Mouse (Mus musculus): Measurements from ENCODE around the gene Sparc.

Gene Sparc

GRCm38 (mm10) chr11:55422978-55423377 is at the start of gene Sparc:
Sparc (minus strand) TSS chr11:55423183.
- no peak for DNase-seq

GRCm38 (mm10) chr11:55471467-55471866 is 48.5 kb upstream of the Sparc start:
- no peak for DNase-seq

GRCm38 (mm10) chr11:55470761-55471160 is 47.8 kb upstream of the Sparc start:
- peak in 1 of 2 experiments; percentile 10 for DNase-seq

DNA sequence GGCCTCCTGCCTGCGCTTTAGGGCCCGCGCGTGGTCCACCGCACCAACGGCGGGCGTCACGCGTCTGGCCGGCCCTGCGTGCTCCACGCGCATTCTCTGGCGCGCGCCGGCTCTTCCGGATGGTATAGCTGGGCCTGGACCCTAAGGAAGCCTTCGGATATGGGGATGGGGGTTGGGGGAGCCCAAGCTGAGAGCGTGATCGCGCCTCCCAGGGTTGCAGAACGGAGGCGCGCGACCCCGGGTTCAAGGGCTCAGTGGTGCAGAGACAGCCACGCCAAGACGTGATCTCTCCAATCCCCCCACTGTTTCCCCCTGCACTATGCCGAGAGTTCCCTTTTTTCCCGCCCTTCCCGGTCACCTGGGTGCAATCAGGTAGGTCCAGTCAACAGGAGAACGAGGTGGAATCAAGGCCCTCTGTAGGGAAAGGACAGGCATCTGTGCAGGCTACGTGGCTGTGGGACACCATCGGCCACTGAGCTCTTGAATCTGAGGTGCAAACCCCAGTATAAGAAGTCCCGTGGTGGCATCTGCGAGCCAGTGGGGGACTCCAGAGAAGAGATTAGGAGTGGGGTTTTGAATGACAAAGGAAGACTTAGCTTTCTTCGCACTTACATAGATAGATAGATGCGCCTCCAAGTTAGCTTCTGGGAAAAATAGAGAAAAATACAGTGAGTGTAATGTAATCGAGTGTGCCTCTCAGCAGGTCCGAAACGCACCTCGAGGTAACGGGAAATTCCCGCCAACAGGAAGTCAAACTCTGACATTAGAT is 47.1 kb upstream of the Sparc start:
- peak in 1 of 2 experiments; percentile 62 for DNase-seq

DNA sequence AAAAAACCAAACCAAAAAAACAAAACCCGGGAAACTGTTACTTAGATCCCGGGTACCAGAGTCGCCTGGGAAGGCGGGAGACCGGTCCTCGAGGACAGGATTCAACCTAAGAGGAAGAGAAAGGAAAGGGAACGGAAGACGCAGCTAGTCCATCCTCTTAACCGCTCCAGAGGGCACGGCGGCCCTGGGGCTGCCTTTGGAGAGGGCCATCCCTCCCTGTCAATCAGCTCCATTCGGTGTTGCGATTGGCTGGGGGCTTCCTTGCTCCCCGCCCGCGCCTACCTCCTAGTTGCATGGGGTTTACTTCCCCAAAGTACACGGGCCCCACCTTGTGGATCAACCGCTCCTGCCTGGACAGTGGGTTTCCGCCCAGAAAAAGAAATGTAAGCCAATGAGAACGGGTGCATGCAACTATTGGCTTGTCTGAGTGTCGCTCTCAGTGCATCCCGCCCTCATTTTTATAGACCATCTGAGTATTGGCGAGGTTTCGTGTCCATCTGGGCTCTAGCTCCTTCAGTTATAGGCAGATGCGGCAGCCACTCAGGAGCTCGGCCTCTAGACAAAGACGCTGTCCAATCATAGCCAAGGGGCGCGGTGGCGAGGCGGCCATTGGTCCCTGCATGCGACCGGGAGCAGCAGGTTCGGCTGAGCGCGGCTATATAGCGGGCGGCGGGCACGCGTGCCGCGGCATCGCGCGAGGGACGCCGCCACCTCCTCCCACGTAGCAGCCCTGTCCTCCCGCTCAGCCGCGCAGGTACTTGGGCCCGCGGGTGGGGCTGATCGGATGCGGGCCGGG is 46.3 kb upstream of the Sparc start, which contains the start of gene G3bp1:
TSS of gene G3bp1 (plus strand) at position 638 of the 796 bp plus-strand sequence.
- peak; percentile 99 for DNase-seq

DNA sequence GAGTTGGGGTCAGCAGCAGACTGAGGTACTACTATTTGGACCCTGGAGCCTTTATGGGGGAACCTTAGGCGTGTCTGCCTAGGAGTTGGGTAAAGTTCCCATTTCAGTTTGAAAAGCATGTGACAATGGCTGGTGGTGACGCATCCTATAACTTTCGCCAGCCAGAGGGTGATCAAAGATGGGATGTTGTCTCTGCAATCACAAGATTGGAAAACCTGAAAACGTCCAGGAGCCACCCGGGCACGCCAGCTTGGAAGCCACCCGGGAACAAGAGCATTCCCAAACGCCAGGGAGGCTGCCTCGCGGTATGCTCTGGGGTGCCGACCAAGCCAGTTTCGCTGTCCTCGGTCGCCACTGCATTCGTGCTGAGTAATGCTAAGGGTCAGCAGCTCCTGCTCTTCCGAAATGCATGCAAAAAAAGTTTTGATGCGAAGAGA is 45.6 kb upstream of the Sparc start:
- DNase-seq, result peak in 1 of 2 experiments; percentile 62

GRCm38 (mm10) chr11:55468012-55468411 is 45.0 kb upstream of the Sparc start:
- DNase-seq, result no peak

DNA sequence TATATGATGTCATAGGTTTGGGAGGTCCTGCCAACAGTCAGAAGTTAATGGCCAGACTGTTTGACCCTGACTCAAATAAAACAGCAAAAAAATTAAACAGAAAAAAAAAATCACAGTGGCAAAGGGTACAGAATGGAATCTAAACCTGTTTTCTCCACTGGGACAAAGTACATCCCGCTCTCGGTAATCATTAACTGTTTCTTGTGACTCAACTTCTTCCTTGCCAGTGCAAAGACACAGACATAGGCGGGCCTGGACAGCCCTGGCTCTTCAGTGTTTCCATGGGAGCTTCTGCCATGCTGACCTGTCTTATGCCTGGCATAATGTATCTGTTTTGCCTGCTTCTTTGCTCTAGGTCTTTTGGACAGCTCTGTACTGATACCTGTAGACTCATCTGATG is 42.2 kb upstream of the Sparc start:
- no peak for DNase-seq

GRCm38 (mm10) chr11:55464707-55465106 is 41.7 kb upstream of the Sparc start:
- no peak for DNase-seq

DNA sequence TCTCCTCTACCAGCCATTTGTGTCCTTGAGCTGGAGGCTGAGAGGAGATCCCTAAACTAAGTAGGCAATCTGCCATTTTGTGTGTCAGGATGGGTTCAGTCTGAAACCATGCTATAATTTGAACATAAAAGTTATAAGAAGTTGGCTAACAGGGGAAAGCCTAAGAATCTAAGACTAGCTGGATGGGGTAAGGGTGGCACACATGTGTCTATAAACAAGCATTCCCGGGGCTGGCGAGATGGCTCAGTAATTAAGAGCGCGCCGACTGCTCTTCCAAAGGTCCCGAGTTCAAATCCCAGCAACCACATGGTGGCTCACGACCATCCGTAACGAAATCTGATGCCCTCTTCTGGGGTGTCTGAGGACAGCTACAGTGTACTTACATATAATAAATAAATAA is 39.2 kb upstream of the Sparc start:
- no peak for DNase-seq

GRCm38 (mm10) chr11:55461019-55461645 is 38.1 kb upstream of the Sparc start, which contains the start of gene Atox1:
Atox1 (minus strand) TSS chr11:55461239.
- DNase-seq, result peak; percentile 94

DNA sequence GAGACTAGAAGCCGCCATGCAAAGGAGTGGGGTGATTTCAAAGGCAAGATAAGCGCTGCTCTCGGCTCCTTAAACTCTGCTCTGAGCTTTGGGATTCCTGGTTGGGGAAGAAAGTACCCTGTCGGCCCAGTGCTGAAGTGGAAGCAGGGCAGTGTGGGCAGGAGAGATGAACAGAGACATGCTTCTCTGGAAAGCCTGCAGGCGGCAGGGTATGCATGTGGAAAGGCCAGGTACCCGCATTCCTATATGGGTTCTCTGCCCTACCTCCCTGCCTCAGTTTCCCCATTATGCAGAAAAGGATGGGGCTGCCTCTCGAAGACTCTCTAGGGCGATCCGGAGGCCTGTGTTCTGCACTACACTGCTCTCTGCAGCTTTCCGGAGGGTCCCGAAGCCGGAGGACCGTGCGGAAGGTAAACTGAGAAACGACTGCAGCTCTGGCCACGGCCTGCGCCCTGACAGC is 37.6 kb upstream of the Sparc start:
- DNase-seq, result no peak

DNA sequence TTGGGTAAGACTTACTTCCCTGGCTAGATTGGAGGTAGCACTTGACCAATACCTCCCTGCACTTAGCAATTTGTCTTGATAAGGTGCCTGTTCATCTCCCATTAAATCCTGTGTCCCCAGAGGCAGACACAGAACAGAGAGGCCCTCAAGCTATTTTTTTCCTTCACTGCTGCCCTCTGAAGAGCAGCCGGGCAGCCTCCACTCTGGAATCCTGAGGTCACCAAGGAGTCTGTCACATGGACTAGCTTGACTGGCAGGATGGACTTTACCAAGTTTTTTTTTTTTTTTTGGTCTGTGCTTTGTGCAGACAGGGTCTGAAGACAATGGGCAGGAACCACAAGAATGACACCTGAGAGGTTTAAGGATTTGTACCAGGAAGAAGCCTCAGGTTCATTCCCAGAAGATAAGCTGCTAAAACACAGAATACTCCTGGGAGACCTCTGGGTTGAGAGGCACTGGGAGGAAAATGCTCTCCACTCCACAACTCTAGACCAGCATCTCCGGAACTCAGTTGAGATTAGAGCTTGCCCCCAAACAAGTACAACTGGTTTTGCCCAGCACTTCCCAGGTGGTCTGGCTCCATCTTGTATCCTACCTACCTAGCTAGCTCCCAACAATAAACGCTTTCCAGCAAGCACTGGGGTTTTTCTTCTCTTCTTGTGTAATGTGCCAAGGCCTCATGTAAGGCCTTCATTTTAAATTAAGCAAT is 37.0 kb upstream of the Sparc start:
- no peak for DNase-seq

DNA sequence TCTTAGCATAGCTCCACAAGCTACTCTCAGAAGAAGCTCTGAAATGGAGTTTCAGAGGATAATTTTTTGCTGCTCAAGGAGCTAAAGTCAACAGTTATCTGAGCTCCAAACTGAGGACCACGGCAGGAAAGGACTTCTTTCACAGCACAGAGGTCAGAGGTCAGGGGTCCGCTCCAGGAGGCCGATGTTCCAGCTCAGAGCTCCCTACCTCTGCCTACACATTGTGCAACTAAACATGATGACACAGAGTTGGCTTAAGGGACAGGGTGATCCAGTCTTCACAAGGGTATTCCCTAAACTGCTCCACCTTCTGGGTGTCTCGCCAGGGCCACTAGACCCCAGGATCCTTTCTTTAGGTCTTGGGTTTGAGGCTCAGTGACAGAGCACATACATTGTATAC is 35.5 kb upstream of the Sparc start:
- no peak for DNase-seq

DNA sequence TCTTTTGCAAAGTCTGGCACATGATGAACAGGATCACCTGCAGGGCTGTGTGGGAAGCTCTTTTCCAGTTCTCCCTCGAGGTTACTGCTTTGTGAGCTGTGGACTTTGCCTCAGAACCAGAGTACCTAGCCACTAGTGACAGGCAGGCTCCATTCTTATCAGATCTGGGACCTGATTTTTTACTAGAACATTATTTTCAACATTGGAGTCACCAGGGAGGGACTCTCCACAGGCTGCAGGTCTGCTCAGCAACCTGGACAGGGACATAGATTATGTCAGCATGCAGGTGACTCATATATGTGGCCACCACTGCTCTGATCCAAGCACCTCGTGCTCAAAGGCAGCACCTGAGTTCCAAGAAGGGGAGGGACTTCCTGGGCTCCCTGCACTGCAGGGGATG is 32.2 kb upstream of the Sparc start:
- no peak for DNase-seq

GRCm38 (mm10) chr11:55453640-55454039 is 30.7 kb upstream of the Sparc start:
- no peak for DNase-seq

DNA sequence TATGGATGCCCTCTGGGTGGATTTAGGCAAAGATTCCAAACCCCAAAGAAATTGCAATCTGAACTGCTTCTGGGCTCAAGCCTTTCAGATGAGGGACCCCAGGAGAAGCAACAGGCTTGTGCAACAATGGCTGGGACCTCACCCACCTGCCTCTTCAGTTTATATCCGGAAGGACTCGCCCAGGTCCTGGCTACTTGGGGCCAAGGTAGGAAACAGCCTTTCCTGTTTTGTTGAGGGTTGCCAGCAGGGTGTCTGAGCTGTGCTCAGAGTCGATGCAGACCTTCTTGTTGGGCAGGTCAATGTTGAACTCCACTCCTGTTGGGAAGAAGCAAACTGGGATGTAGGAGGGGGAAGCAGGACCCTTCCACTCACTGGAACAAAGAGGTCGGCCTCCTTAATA is 27.3 kb upstream of the Sparc start:
- no peak for DNase-seq

GRCm38 (mm10) chr11:55449531-55449930 is 26.5 kb upstream of the Sparc start:
- no peak for DNase-seq

DNA sequence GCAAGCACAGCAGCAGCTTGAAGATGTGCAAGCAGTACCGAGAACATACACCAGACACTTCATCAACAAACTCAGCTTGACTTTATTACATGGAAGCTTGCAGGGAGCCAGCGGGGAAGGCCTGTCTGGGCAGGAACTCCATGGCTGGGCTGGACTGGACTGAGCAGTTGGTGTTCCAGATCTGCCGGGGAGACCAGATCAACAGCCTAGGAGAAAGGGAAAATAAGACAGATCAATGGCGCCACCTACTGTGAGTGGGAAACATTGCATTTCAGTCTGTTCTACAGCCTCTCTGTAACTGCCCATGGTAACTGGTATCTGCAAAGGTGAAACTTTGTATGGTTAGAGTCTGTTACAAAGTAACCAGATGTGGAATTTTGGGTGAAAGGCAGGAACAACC is 23.6 kb upstream of the Sparc start:
- DNase-seq, result peak; percentile 90 to 92

DNA sequence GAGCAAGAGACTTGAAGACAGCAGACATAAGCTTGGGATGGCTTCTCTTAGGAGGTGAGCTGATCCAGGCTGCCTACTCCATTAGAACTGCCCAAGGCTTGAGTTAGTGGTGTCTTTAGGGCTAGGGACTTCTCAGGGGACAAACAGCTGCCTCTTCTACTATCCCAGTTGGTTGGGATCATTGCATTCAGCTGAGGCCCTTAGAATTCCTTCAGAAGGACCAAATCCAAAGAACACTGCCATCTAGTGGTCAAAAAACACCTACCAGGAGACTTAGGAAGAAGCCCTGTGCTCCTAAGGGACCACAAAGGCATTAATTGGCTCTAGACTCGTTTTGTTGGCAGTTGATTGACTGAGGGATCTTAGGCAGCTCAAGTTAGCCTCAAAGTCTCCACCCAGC is 21.8 kb upstream of the Sparc start:
- DNase-seq, result peak; percentile 72 to 81

DNA sequence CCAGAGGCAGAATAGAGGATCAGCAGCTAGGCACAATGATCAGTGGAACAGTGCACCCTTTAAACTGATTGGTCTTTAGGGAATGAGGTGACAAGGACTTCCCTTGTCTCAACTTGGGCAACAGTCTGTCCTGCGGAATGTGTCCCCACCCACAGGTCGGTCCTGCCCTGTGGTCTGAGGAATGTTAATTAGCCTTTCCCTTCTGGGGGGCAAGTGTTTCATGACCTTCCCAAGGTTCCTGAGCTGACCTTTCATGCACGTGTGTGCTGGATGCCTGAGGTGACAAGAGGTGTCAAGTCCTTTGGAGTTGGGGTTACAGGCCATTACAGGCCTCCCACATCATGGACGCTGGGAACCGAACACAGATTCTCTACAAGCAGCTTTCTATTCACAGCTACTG is 16.7 kb upstream of the Sparc start:
- DNase-seq, result no peak

DNA sequence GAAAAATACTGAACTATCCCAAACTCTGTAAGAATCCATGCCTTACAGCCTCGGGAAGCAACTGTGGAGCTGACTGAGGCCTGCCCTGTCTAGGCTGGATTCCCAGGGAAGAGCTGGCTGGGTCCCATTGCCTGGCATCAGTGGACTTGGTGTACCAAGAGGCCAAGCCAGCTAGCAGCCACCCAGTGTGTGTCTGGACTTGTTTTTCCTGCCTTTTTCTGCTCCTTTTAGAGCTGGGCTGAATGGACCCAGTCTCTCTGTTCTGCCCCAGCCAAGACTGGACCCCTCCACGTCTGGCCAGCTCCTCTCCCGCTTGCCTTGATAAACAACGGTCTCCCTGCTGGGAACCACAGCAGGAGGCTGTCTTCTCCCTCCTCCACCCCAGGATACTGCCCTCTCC is 15.0 kb upstream of the Sparc start:
- DNase-seq, result peak; percentile 44 to 59

DNA sequence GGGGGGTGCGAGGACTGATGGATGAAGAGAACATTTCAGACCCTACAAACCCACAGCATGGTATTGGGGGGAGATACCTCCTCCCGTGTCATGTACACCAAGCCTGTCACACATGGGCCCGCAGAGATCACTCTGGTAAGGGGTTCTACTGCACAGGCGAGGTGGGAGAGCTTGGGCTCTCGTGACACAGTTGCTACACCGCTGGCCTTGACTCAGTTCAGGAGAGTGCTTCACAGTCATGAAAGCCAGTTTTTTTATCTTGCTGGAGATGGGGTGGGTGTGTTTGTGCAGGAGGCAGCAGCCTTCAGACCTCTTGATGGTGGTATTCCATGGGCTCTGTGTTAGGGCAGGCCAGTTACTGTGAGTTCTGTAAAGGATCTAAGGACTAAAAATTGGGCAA is 13.1 kb upstream of the Sparc start:
- no peak for DNase-seq

Data from cerebellum, postnatal 14 days (tissue).